Mouse (Mus musculus) stomach, postnatal 0 days (tissue): ENCODE results near the gene Zfp182. TPM values are rescaled to one million over a fixed set of nuclear protein-coding genes. Genes with fewer than 3 reads are reported as not detected.
A peak's percentile ranks its signal among the peaks of the same experiment; 100 is the strongest.

Experiments used
- ATAC-seq: fragments of 200-750 bp; cut with Nextera tagmentation; 2 replicates; pipeline ENCODE4 v1.8.0; 2017; ENCODE audit not compliant: low FRiP score, low TSS enrichment
- DNase-seq: peaks from one replicate; pipeline ENCODE4 v3.0.0-alpha.2; 2016; ENCODE audit warnings: low spot score
- H3K27ac ChIP-seq: fragments of 300-500 bp; sonication (generic); replicated peaks from 2 replicates; pipeline ENCODE4 v1.5.1; 2014; ENCODE audit warnings: mild to moderate bottlenecking, control low read depth
- H3K27me3 ChIP-seq: fragments of 300-500 bp; sonication (generic); 2 replicates; pipeline ENCODE4 v1.6.1; 2014; ENCODE audit warnings: low read length; ENCODE audit not compliant: control insufficient read depth, insufficient read depth
- H3K36me3 ChIP-seq: fragments of 300-500 bp; sonication (generic); 2 replicates; pipeline ENCODE4 v1.6.1; 2014; ENCODE audit warnings: low read length, mixed read lengths; ENCODE audit not compliant: control insufficient read depth, insufficient read depth
- H3K4me1 ChIP-seq: fragments of 300-500 bp; sonication (generic); replicated peaks from 2 replicates; pipeline ENCODE4 v1.6.1; 2014; ENCODE audit warnings: antibody characterized with exemption; ENCODE audit not compliant: control insufficient read depth, insufficient read depth
- H3K4me2 ChIP-seq: fragments of 300-500 bp; sonication (generic); replicated peaks from 2 replicates; pipeline ENCODE4 v1.6.1; 2014; ENCODE audit warnings: low read depth, mild to moderate bottlenecking, control low read depth, moderate library complexity
- H3K4me3 ChIP-seq: fragments of 300-500 bp; sonication (generic); 2 replicates; pipeline ENCODE4 v1.5.1; 2014; ENCODE audit warnings: low read depth, low read length, control low read depth
- H3K9ac ChIP-seq: fragments of 300-500 bp; sonication (generic); 2 replicates; pipeline ENCODE4 v1.6.1; 2014; ENCODE audit warnings: mild to moderate bottlenecking, low read length, control low read depth, mixed read lengths
- H3K9me3 ChIP-seq: fragments of 300-500 bp; sonication (generic); 2 replicates; pipeline ENCODE4 v1.6.1; 2016; ENCODE audit warnings: low read length; ENCODE audit not compliant: control insufficient read depth
- CTCF ChIP-seq: IDR thresholded peaks from 2 replicates; pipeline ENCODE4 v1.5.1; 2016; ENCODE audit warnings: antibody characterized with exemption, low read depth, mild to moderate bottlenecking, moderate library complexity
- EP300 ChIP-seq: optimal IDR thresholded peaks from 2 replicates; pipeline ENCODE3; 2016; ENCODE audit warnings: antibody characterized with exemption
- WGBS: fragments of 180-500 bp; shearing (Covaris S2); extraction: QIAGEN DNeasy Blood & Tissue Kit; methylation state at CpG from one replicate; pipeline ENCODE4 v1.1.7; 2014; 5-methylcytosine and 5-hydroxymethylcytosine counted together
- polyA plus RNA-seq: library from polyadenylated mRNA; unstranded; fragments of >200 nt; fragmentation: Nextera tagmentation; extraction: Ambion mirVana; gene quantifications from 2 replicates; pipeline ENCODE4 v1.2.1, GENCODE M21; 2015

Gene Zfp182
- 2.8 TPM in 2 replicates for polyA plus RNA-seq

DNA sequence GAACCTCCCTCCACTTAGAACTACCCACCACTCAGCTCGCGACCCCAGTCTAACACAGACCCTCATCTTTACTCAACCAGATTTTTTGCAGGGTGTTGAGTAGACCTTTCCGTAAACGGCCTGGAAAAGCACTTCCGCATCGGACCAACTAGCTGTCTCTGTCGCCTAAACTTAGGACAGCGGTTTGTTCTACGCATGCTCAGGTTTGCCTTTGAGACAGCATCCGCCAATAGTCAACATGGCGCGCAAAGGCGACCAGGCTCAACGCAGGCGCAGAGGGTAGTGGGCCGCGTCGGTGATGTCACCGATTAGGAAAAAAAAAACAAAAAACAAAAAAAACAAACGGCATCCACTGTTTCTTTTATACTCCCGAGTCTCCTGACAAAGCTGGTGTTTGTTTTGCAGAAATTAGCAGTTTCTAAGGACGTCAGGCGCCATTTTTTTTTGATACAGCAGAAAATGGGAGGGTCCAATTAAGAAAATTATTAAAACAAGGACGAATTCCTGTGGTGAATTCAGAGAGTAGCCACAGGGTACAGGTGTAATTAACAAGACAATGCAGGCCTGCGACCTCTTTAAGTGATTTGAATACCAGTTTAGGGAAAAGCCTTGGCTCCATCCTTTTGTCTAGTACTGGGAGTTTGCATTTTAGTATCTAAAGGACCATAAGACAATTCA lies at the start of gene Zfp182:
Zfp182 (minus strand) TSS at position 451 of the 678 bp plus-strand sequence.
- DNase-seq (peak; percentile 75), ATAC-seq (peak; percentile 94)
- Histone ChIP-seq H3K4me2 (peak within 1 kb of the TSS; percentile 45), H3K4me3 (peak within 1 kb of the TSS; percentile 51), H3K9ac (peak within 1 kb of the TSS; percentile 56), H3K9me3 (no peaks in the 10 kb centered on the region), H3K27ac (no peak within 1 kb of the TSS), H3K27me3 (no peaks in the 10 kb centered on the region), H3K36me3 (no peaks in the 10 kb centered on the region), H3K4me1 (no peaks in the 10 kb centered on the region)
- TF ChIP-seq EP300 (no peak), CTCF (no peak)
- WGBS: 17% methylated on average over 25 of the region's 25 CpGs

- no peaks in the 10 kb centered on the region for H3K27me3 ChIP-seq
- peak overlapping the region; percentile 42 for H3K4me3 ChIP-seq
- H3K9me3 ChIP-seq: no peaks in the 10 kb centered on the region
- 48% methylated on average over 7 of the region's 7 CpGs for WGBS
- no peaks in the 10 kb centered on the region for H3K4me1 ChIP-seq
- ATAC-seq: no peak
- H3K27ac ChIP-seq: no peak overlapping the region
- no peaks in the 10 kb centered on the region for H3K36me3 ChIP-seq
- DNase-seq: no peak
- H3K9ac ChIP-seq: no peak overlapping the region
- peak overlapping the region; percentile 50 for H3K4me2 ChIP-seq
- no peak for TF ChIP-seq CTCF
- no peak for TF ChIP-seq EP300
Observed at GRCm38 (mm10) chrX:21089867-21090239, 27.7 kb upstream of the Zfp182 start.

GRCm38 (mm10) chrX:21088983-21089866 lies 27.1 kb upstream of the Zfp182 start, which contains the start of gene Zfp300:
TSS of gene Zfp300 (minus strand) at chrX:21089527.
- peak; percentile 71; the same call in 1 of the 2 replicates for ATAC-seq
- WGBS: 23% methylated on average over 27 of the region's 27 CpGs
- H3K27ac ChIP-seq: peak within 1 kb of the TSS; percentile 67
- H3K4me3 ChIP-seq: peak within 1 kb of the TSS; percentile 42
- H3K36me3 ChIP-seq: no peaks in the 10 kb centered on the region
- peak within 1 kb of the TSS; percentile 50 for H3K4me2 ChIP-seq
- peak within 1 kb of the TSS; percentile 41 for H3K9ac ChIP-seq
- DNase-seq: peak; percentile 32
- H3K27me3 ChIP-seq: no peaks in the 10 kb centered on the region
- H3K4me1 ChIP-seq: no peaks in the 10 kb centered on the region
- TF ChIP-seq CTCF (no peak), EP300 (no peak)
- H3K9me3 ChIP-seq: no peaks in the 10 kb centered on the region

DNA sequence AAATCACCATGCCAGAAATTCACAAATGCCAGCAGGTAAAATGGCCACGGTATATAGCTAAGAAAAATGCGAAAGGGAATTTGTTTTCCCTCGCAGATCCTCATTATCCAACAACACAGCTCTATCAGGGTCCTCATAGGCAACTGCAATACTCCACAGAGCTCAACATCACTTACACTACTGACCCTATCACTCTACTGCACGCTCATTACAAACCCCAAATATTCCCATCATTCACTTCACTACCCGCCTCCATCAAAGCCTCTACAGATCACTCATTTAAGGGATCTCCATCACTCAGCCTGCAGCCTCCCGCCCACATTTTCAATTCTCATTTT lies 26.5 kb upstream of the Zfp182 start:
- Histone ChIP-seq H3K4me3 (peak overlapping the region; percentile 42), H3K4me1 (no peaks in the 10 kb centered on the region), H3K27me3 (no peaks in the 10 kb centered on the region), H3K9me3 (no peaks in the 10 kb centered on the region), H3K36me3 (no peaks in the 10 kb centered on the region), H3K4me2 (peak overlapping the region; percentile 50), H3K27ac (no peak overlapping the region), H3K9ac (peak overlapping the region; percentile 35; the same call in 1 of the 2 replicates)
- no peak for TF ChIP-seq EP300
- TF ChIP-seq CTCF: no peak
- ATAC-seq: no peak
- WGBS: 30% methylated on average over 6 of the region's 6 CpGs
- no peak for DNase-seq

DNA sequence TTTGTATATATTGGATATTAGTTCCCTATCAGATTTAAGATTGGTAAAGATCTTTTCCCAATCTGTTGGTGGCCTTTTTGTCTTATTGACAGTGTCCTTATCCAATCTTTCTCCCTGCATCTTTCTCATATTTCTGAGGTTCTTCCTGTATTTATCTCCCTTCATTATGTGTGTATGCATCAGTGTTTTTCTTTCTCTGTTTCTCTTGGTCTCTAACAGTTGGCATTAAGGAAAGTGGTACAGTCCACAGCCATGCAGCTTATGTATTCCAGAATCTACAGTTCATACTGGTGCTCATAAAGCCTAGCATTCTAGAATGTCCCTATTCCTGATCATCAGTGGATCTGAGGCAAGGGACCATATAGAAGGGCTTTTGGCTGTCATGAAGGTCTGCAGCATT lies 6.0 kb upstream of the Zfp182 start, which contains the start of gene Spaca5:
Spaca5 (plus strand) TSS at position 301 of the 400 bp plus-strand sequence.
- H3K27me3 ChIP-seq: no peaks in the 10 kb centered on the region
- no peak within 1 kb of the TSS for H3K4me2 ChIP-seq
- TF ChIP-seq EP300 (no peak), CTCF (no peak)
- H3K4me3 ChIP-seq: no peak within 1 kb of the TSS
- DNase-seq (no peak), ATAC-seq (no peak)
- H3K4me1 ChIP-seq: no peaks in the 10 kb centered on the region
- no peaks in the 10 kb centered on the region for H3K36me3 ChIP-seq
- no peaks in the 10 kb centered on the region for H3K9me3 ChIP-seq
- H3K9ac ChIP-seq: no peak within 1 kb of the TSS
- no peak within 1 kb of the TSS for H3K27ac ChIP-seq

DNA sequence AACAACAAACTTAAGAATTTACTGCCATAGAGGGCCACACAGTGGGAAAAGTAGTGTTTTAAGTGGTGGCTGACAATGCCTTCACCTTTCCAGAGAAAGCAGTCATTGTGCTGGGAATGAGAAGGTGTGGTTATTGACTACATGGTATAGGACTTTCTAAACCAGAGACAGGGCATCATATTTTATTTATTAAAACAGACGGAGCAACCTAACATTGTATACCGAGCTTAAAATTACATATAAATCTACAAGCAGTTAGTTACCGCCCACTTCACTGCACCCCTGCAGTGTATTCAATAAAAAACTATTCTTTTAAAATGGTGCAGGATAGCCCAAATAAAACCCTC lies 401 bp upstream of the Zfp182 start:
- H3K4me3 ChIP-seq: peak overlapping the region; percentile 51
- no peak overlapping the region for H3K9ac ChIP-seq
- H3K36me3 ChIP-seq: no peaks in the 10 kb centered on the region
- 68% methylated on average over 3 of the region's 3 CpGs for WGBS
- peak overlapping the region; percentile 36; the same call in 1 of the 2 replicates for H3K4me2 ChIP-seq
- TF ChIP-seq EP300 (no peak), CTCF (no peak)
- DNase-seq (no peak), ATAC-seq (no peak)
- H3K9me3 ChIP-seq: no peaks in the 10 kb centered on the region
- no peaks in the 10 kb centered on the region for H3K27me3 ChIP-seq
- H3K27ac ChIP-seq: no peak overlapping the region
- H3K4me1 ChIP-seq: no peaks in the 10 kb centered on the region
